Mouse (Mus musculus) neural tube, embryonic 14.5 days (tissue): ENCODE measurements at regions not wholly inside any gene's neighbourhood (a gene's known extent, or its start where the extent isn't known, plus 50 kb on each side); places are given as distances from the start of the nearest gene placed in this dataset.

ENCODE experiments used
- ATAC-seq: fragments of 200-750 bp; cut with Nextera tagmentation; 2 replicates; pipeline ENCODE4 v1.8.0; 2017; ENCODE audit warnings: low read depth, mild to moderate bottlenecking, moderate TSS enrichment, moderate library complexity
- H3K27ac ChIP-seq: fragments of 300-500 bp; sonication (generic); 2 replicates; pipeline ENCODE4 v1.5.1; 2014; ENCODE audit warnings: low read depth, mild to moderate bottlenecking, control low read depth, low read length, moderate library complexity, mixed read lengths
- H3K27me3 ChIP-seq: fragments of 300-500 bp; sonication (generic); 2 replicates; pipeline ENCODE4 v1.6.1; 2014; ENCODE audit warnings: low read length; ENCODE audit not compliant: control insufficient read depth, insufficient read depth
- H3K36me3 ChIP-seq: fragments of 300-500 bp; sonication (generic); 2 replicates; pipeline ENCODE4 v1.6.1; 2014; ENCODE audit warnings: low read length, mixed read lengths; ENCODE audit not compliant: control insufficient read depth, insufficient read depth
- H3K4me1 ChIP-seq: fragments of 300-500 bp; sonication (generic); 2 replicates; pipeline ENCODE4 v1.6.1; 2014; ENCODE audit warnings: low read length; ENCODE audit not compliant: control insufficient read depth, insufficient read depth
- H3K4me2 ChIP-seq: fragments of 300-500 bp; sonication (generic); 2 replicates; pipeline ENCODE4 v1.6.1; 2014; ENCODE audit warnings: mild to moderate bottlenecking, low read depth, low read length, control low read depth
- H3K4me3 ChIP-seq: fragments of 300-500 bp; sonication (generic); 2 replicates; pipeline ENCODE4 v1.5.1; 2014; ENCODE audit warnings: low read depth, low read length, control low read depth, mixed read lengths
- H3K9ac ChIP-seq: fragments of 300-500 bp; sonication (generic); replicated peaks from 2 replicates; pipeline ENCODE4 v1.6.1; 2014; ENCODE audit warnings: low read depth, mild to moderate bottlenecking, control low read depth, low read length, mixed read lengths
- H3K9me3 ChIP-seq: fragments of 300-500 bp; sonication (generic); 2 replicates; pipeline ENCODE4 v1.6.1; 2016; ENCODE audit warnings: low read length; ENCODE audit not compliant: control insufficient read depth
- WGBS: fragments of 180-500 bp; shearing (Covaris S2); extraction: QIAGEN DNeasy Blood & Tissue Kit; methylation state at CpG from one replicate; pipeline ENCODE4 v1.1.7; 2014; 5-methylcytosine and 5-hydroxymethylcytosine counted together

- 0 out of 2 replicates have a peak, but pooled peaks have one; percentile 6 for ATAC-seq
- no peaks in the 10 kb centered on the region for H3K9me3 ChIP-seq
- no peak overlapping the region for H3K4me3 ChIP-seq
- H3K27me3 ChIP-seq: no peaks in the 10 kb centered on the region
- no peaks in the 10 kb centered on the region for H3K36me3 ChIP-seq
- 66% methylated on average over 6 of the region's 6 CpGs for WGBS
- no peaks in the 10 kb centered on the region for H3K4me1 ChIP-seq
- no peak overlapping the region for H3K9ac ChIP-seq
- no peak overlapping the region for H3K4me2 ChIP-seq
- peak overlapping the region; percentile 98 for H3K27ac ChIP-seq
Measured at GRCm38 (mm10) chr16:77788781-77789150, 186.9 kb upstream of the Gm11146 start.

- Histone ChIP-seq H3K9ac (peak overlapping the region; percentile 55), H3K9me3 (no peaks in the 10 kb centered on the region), H3K36me3 (no peaks in the 10 kb centered on the region), H3K27ac (peak overlapping the region; percentile 98), H3K4me1 (no peaks in the 10 kb centered on the region), H3K4me3 (no peak overlapping the region), H3K4me2 (peak overlapping the region; percentile 37), H3K27me3 (no peaks in the 10 kb centered on the region)
- whole genome bisulfite sequencing: 24% methylated on average over 20 of the region's 20 CpGs
- peak; percentile 92 for ATAC-seq
Measured at GRCm38 (mm10) chr16:77788041-77788780, 186.3 kb upstream of the Gm11146 start.

DNA sequence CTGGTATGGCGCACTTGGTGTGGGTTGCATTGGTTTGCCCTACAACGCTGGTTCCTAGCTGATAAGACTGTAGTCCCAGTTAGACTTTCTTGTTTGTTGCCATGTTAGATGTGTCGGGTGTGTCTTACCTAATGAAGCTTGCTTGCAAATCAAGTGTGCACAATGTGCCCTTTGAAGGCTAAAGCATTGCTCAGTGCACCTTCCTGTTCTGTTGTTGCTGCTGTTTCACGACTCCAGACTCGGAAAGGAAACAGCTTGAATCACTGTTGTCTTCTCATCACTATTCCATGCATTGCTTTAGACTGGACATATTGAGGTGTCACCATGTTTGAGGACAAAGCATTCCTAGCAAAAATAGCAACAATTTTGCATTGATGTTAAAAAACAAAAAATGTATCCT, 185.1 kb upstream of the Gm11146 start:
- Histone ChIP-seq H3K4me1 (no peaks in the 10 kb centered on the region), H3K9ac (no peak overlapping the region), H3K27ac (no peak overlapping the region), H3K27me3 (no peaks in the 10 kb centered on the region), H3K4me3 (no peak overlapping the region), H3K36me3 (no peaks in the 10 kb centered on the region), H3K4me2 (no peak overlapping the region), H3K9me3 (no peaks in the 10 kb centered on the region)
- no peak for ATAC-seq
- WGBS: 71% methylated on average over 5 of the region's 5 CpGs

GRCm38 (mm10) chr16:77779019-77779418, 177.1 kb upstream of the Gm11146 start:
- Histone ChIP-seq H3K9me3 (no peaks in the 10 kb centered on the region), H3K27ac (no peak overlapping the region), H3K36me3 (no peaks in the 10 kb centered on the region), H3K4me1 (no peaks in the 10 kb centered on the region), H3K9ac (no peak overlapping the region), H3K4me2 (no peak overlapping the region), H3K27me3 (no peaks in the 10 kb centered on the region), H3K4me3 (no peak overlapping the region)
- 86% methylated on average over 1 of the region's 1 CpGs for WGBS
- no peak for ATAC-seq

DNA sequence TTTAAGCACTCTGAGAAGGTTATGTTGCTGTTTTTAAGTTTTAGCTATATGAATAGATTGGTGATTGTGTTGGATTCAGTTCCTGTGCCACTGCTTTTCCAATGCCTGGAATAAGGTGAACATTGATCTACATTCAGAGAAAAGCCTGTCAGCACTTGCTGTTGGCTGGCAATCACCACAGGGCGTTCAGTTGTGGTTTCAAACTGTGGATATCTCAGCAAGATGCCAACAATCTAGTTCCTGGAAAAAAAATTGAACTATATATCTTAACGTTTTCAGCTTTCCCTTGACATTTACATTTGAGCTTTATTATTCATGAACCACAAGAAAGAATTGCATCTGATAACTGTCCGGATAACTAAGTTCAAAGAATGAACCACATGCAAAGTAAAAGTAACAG, 170.2 kb upstream of the Gm11146 start:
- ATAC-seq: no peak
- Histone ChIP-seq H3K4me2 (no peak overlapping the region), H3K36me3 (no peaks in the 10 kb centered on the region), H3K9ac (no peak overlapping the region), H3K4me1 (no peaks in the 10 kb centered on the region), H3K27me3 (no peaks in the 10 kb centered on the region), H3K9me3 (no peaks in the 10 kb centered on the region), H3K27ac (no peak overlapping the region), H3K4me3 (no peak overlapping the region)
- 73% methylated on average over 3 of the region's 3 CpGs for WGBS

DNA sequence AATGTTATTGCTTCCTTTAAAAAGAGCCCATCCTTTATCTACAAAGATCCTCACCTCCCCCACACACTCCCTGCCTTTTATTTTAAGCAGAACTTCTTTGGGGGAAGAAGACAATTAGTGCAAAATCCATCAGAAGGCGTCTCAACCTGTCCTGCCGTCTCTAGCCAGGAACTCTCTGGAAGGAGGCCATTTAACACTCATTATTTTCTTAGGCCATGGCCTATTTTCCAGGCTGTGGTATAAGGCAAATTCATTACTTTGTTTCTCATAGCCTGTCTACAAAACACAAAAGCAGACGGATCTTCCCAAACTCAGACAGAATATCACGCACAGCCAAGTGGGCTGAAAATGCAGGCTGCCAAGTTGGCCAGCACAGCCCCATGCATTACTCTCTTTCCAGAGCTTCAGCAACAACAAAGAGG, 159.0 kb upstream of the Gm11146 start:
- Histone ChIP-seq H3K9ac (no peak overlapping the region), H3K27ac (peak overlapping the region; percentile 89), H3K4me1 (peaks cover 9% of the 10 kb centered on the region; the same call in 1 of the 2 replicates), H3K9me3 (no peaks in the 10 kb centered on the region), H3K27me3 (no peaks in the 10 kb centered on the region), H3K4me3 (no peak overlapping the region), H3K36me3 (no peaks in the 10 kb centered on the region), H3K4me2 (0 out of 2 replicates have a peak overlapping the region, but pooled peaks have one; percentile 0)
- peak; percentile 47; the same call in 1 of the 2 replicates for ATAC-seq
- 64% methylated on average over 4 of the region's 4 CpGs for WGBS

DNA sequence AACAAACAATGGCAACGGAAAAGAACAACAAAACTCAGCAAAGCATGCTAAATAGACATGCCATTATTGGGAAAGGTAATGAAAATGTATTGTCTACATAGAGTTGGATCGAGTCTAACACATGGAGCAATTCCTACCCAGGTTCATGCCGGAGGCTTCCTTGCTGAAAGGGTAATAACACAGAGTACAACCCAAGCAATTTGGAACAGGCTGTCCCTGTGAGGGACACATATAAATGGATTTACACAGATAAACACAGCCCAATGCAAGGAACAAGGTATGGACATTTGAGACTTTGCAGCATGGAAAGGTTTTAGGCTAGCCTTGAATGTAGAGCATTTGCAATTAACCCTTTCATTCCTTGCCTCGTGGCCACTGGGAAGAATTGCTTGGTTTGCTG, 158.6 kb upstream of the Gm11146 start:
- ATAC-seq: peak; percentile 53; the same call in 1 of the 2 replicates
- no peaks in the 10 kb centered on the region for H3K9me3 ChIP-seq
- H3K4me2 ChIP-seq: peak overlapping the region; percentile 35; the same call in 1 of the 2 replicates
- no peak overlapping the region for H3K9ac ChIP-seq
- 38% methylated on average over 4 of the region's 4 CpGs for WGBS
- peak overlapping the region; percentile 89 for H3K27ac ChIP-seq
- H3K4me1 ChIP-seq: peaks cover 9% of the 10 kb centered on the region; the same call in 1 of the 2 replicates
- no peaks in the 10 kb centered on the region for H3K27me3 ChIP-seq
- no peaks in the 10 kb centered on the region for H3K36me3 ChIP-seq
- no peak overlapping the region for H3K4me3 ChIP-seq

- Histone ChIP-seq H3K4me3 (no peak overlapping the region), H3K36me3 (no peaks in the 10 kb centered on the region), H3K9ac (peak overlapping the region; percentile 43; the same call in 1 of the 2 replicates), H3K4me2 (peak overlapping the region; percentile 35), H3K9me3 (no peaks in the 10 kb centered on the region), H3K27me3 (no peaks in the 10 kb centered on the region), H3K4me1 (peaks cover 9% of the 10 kb centered on the region; the same call in 1 of the 2 replicates), H3K27ac (peak overlapping the region; percentile 89)
- ATAC-seq: peak; percentile 95
- WGBS: 18% methylated on average over 10 of the region's 10 CpGs
Measured at GRCm38 (mm10) chr16:77759997-77760396, 158.1 kb upstream of the Gm11146 start.

GRCm38 (mm10) chr16:77754882-77755281, 153.0 kb upstream of the Gm11146 start:
- Histone ChIP-seq H3K4me1 (peaks cover 3% of the 10 kb centered on the region; the same call in 1 of the 2 replicates), H3K4me3 (no peak overlapping the region), H3K9me3 (no peaks in the 10 kb centered on the region), H3K4me2 (no peak overlapping the region), H3K36me3 (no peaks in the 10 kb centered on the region), H3K27ac (no peak overlapping the region), H3K27me3 (no peaks in the 10 kb centered on the region), H3K9ac (no peak overlapping the region)
- no peak for ATAC-seq
- WGBS: 86% methylated on average over 6 of the region's 6 CpGs
